Mouse (Mus musculus) kidney, embryonic 14.5 days (tissue): ENCODE measurements at regions not wholly inside any gene's neighbourhood (a gene's known extent, or its start where the extent isn't known, plus 50 kb on each side); places are given as distances from the start of the nearest gene placed in this dataset.

Source experiments
- ATAC-seq: fragments of 200-750 bp; cut with Nextera tagmentation; 2 replicates; pipeline ENCODE4 v1.8.0; 2017; ENCODE audit warnings: moderate number of reproducible peaks, mild to moderate bottlenecking, moderate TSS enrichment, moderate library complexity; ENCODE audit not compliant: low FRiP score, low TSS enrichment
- H3K27ac ChIP-seq: fragments of 300-500 bp; sonication (generic); 2 replicates; pipeline ENCODE4 v1.5.1; 2014; ENCODE audit warnings: low read depth, mild to moderate bottlenecking, low read length, moderate library complexity, mixed read lengths
- H3K27me3 ChIP-seq: fragments of 300-500 bp; sonication (generic); 2 replicates; pipeline ENCODE4 v1.6.1; 2014; ENCODE audit warnings: mild to moderate bottlenecking, low read length; ENCODE audit not compliant: control insufficient read depth, insufficient read depth
- H3K36me3 ChIP-seq: fragments of 300-500 bp; sonication (generic); 2 replicates; pipeline ENCODE4 v1.6.1; 2014; ENCODE audit warnings: low read length, mixed read lengths; ENCODE audit not compliant: control insufficient read depth, insufficient read depth
- H3K4me1 ChIP-seq: fragments of 300-500 bp; sonication (generic); 2 replicates; pipeline ENCODE4 v1.6.1; 2014; ENCODE audit warnings: low read length, mixed read lengths; ENCODE audit not compliant: control insufficient read depth, insufficient read depth
- H3K4me2 ChIP-seq: fragments of 300-500 bp; sonication (generic); replicated peaks from 2 replicates; pipeline ENCODE4 v1.6.1; 2014; ENCODE audit warnings: low read depth, mild to moderate bottlenecking, low read length
- H3K4me3 ChIP-seq: fragments of 300-500 bp; sonication (generic); 2 replicates; pipeline ENCODE4 v1.5.1; 2014; ENCODE audit warnings: mild to moderate bottlenecking, low read length
- H3K9ac ChIP-seq: fragments of 300-500 bp; sonication (generic); 2 replicates; pipeline ENCODE4 v1.6.1; 2014; ENCODE audit warnings: low read depth, mild to moderate bottlenecking, low read length, moderate library complexity
- H3K9me3 ChIP-seq: fragments of 300-500 bp; sonication (generic); 2 replicates; pipeline ENCODE4 v1.6.1; 2016; ENCODE audit warnings: low read length; ENCODE audit not compliant: control insufficient read depth
- WGBS: fragments of 180-500 bp; shearing (Covaris S2); extraction: QIAGEN DNeasy Blood & Tissue Kit; methylation state at CpG from one replicate; pipeline ENCODE4 v1.1.7; 2014; 5-methylcytosine and 5-hydroxymethylcytosine counted together

- Histone ChIP-seq H3K36me3 (no peaks in the 10 kb centered on the region), H3K27me3 (no peaks in the 10 kb centered on the region), H3K4me2 (no peak overlapping the region), H3K4me3 (no peak overlapping the region), H3K9me3 (no peaks in the 10 kb centered on the region), H3K4me1 (no peaks in the 10 kb centered on the region), H3K27ac (no peak overlapping the region), H3K9ac (no peak overlapping the region)
- no peak for ATAC-seq
- WGBS: 85% methylated on average over 4 of the region's 4 CpGs
Observed at GRCm38 (mm10) chr16:89648651-89649050, 77.7 kb upstream of the Krtap11-1 start.

- Histone ChIP-seq H3K9me3 (no peaks in the 10 kb centered on the region), H3K4me1 (no peaks in the 10 kb centered on the region), H3K27me3 (no peaks in the 10 kb centered on the region), H3K4me3 (no peak overlapping the region), H3K27ac (no peak overlapping the region), H3K36me3 (no peaks in the 10 kb centered on the region), H3K9ac (no peak overlapping the region), H3K4me2 (no peak overlapping the region)
- peak; percentile 91 for ATAC-seq
- 19% methylated on average over 9 of the region's 9 CpGs for WGBS
Observed at GRCm38 (mm10) chr16:89633917-89634601, 63.1 kb upstream of the Krtap11-1 start.

GRCm38 (mm10) chr16:89632114-89632622, 61.2 kb upstream of the Krtap11-1 start:
- peak; percentile 71; the same call in 1 of the 2 replicates for ATAC-seq
- 25% methylated on average over 6 of the region's 6 CpGs for WGBS
- Histone ChIP-seq H3K4me2 (no peak overlapping the region), H3K27me3 (no peaks in the 10 kb centered on the region), H3K4me1 (no peaks in the 10 kb centered on the region), H3K9me3 (no peaks in the 10 kb centered on the region), H3K4me3 (no peak overlapping the region), H3K27ac (no peak overlapping the region), H3K36me3 (no peaks in the 10 kb centered on the region), H3K9ac (no peak overlapping the region)

GRCm38 (mm10) chr16:89631396-89632113, 60.6 kb upstream of the Krtap11-1 start:
- H3K4me1 ChIP-seq: no peaks in the 10 kb centered on the region
- H3K27ac ChIP-seq: no peak overlapping the region
- no peak overlapping the region for H3K4me3 ChIP-seq
- H3K27me3 ChIP-seq: no peaks in the 10 kb centered on the region
- ATAC-seq: no peak
- no peaks in the 10 kb centered on the region for H3K9me3 ChIP-seq
- H3K4me2 ChIP-seq: no peak overlapping the region
- H3K9ac ChIP-seq: no peak overlapping the region
- no peaks in the 10 kb centered on the region for H3K36me3 ChIP-seq
- 91% methylated on average over 9 of the region's 9 CpGs for WGBS

GRCm38 (mm10) chr16:89625710-89626109, 54.7 kb upstream of the Krtap11-1 start:
- Histone ChIP-seq H3K4me1 (no peaks in the 10 kb centered on the region), H3K9me3 (no peaks in the 10 kb centered on the region), H3K36me3 (no peaks in the 10 kb centered on the region), H3K27ac (no peak overlapping the region), H3K27me3 (no peaks in the 10 kb centered on the region), H3K4me2 (no peak overlapping the region), H3K9ac (no peak overlapping the region), H3K4me3 (no peak overlapping the region)
- 91% methylated on average over 12 of the region's 12 CpGs for WGBS
- ATAC-seq: no peak

- H3K27ac ChIP-seq: no peak overlapping the region
- 90% methylated on average over 12 of the region's 12 CpGs for WGBS
- H3K9me3 ChIP-seq: no peaks in the 10 kb centered on the region
- no peaks in the 10 kb centered on the region for H3K4me1 ChIP-seq
- ATAC-seq: no peak
- H3K36me3 ChIP-seq: no peaks in the 10 kb centered on the region
- no peaks in the 10 kb centered on the region for H3K27me3 ChIP-seq
- no peak overlapping the region for H3K9ac ChIP-seq
- H3K4me2 ChIP-seq: no peak overlapping the region
- H3K4me3 ChIP-seq: no peak overlapping the region
Observed at GRCm38 (mm10) chr16:89625253-89625652, 54.3 kb upstream of the Krtap11-1 start.
